Mouse (Mus musculus): Measurements from ENCODE around the gene Ift81.

- TF ChIP-seq CTCF (IDR thresholded peaks at IDR 0.05; ENCODE audit: borderline replicate concordance, insufficient read depth, low read length): no peak
- TF ChIP-seq POLR2A (IDR thresholded peaks at IDR 0.05; ENCODE audit: low read depth, low read length): no peak
These were observed 80.4 kb downstream of the Ift81 start for GRCm38 (mm10) chr5:122533884-122534283.

Data from embryonic fibroblast, embryonic 13.5 days (primary cell).